Mouse (Mus musculus) right cerebral cortex, adult 2 months (tissue): Measurements from ENCODE around the gene Wipf1.
A peak's percentile ranks its signal among the peaks of the same experiment; 100 is the strongest.
"Not testable (repeated sequence)": the region's sequence is repeated elsewhere in the genome, so short reads cannot be mapped to it uniquely, and the experiment has no call there.

ENCODE experiments used
- DNase-seq, 2 experiments: peaks; one replicate each; pipeline ENCODE4 v3.0.0; 2021 to 2022; ENCODE audit warnings: low spot score in 2 of 2

Wipf1 gene

GRCm38 (mm10) chr2:73529356-73530330 lies at the start of gene Wipf1:
TSS of gene Wipf1 (minus strand) at chr2:73529734.
- DNase-seq, result peak; percentile 51 to 67

- DNase-seq, result no peak
Measured at GRCm38 (mm10) chr2:73579168-73579567, 49.6 kb upstream of the Wipf1 start.

GRCm38 (mm10) chr2:73574418-73574817 lies 44.9 kb upstream of the Wipf1 start:
- DNase-seq, result no peak

- DNase-seq, result no peak
Measured at GRCm38 (mm10) chr2:73573556-73573955, 44.0 kb upstream of the Wipf1 start.

- DNase-seq, result peak; percentile 89 to 90
Measured at GRCm38 (mm10) chr2:73572539-73573372, 43.2 kb upstream of the Wipf1 start.

- no peak for DNase-seq
Measured at GRCm38 (mm10) chr2:73571901-73572300, 42.4 kb upstream of the Wipf1 start.

- no peak for DNase-seq
Measured at GRCm38 (mm10) chr2:73571304-73571703, 41.8 kb upstream of the Wipf1 start.

- DNase-seq, result peak; percentile 74 to 79
Measured at GRCm38 (mm10) chr2:73566989-73567605, 37.6 kb upstream of the Wipf1 start.

- DNase-seq, result no peak
Measured at GRCm38 (mm10) chr2:73566162-73566561, 36.6 kb upstream of the Wipf1 start.

- no peak for DNase-seq
Measured at GRCm38 (mm10) chr2:73563690-73564089, 34.2 kb upstream of the Wipf1 start.

GRCm38 (mm10) chr2:73562656-73563055 lies 33.1 kb upstream of the Wipf1 start:
- DNase-seq, result no peak

GRCm38 (mm10) chr2:73561665-73562063 lies 32.1 kb upstream of the Wipf1 start:
- peak in 1 of 2 experiments; percentile 43 for DNase-seq

GRCm38 (mm10) chr2:73560899-73561664 lies 31.5 kb upstream of the Wipf1 start:
- no peak for DNase-seq

- DNase-seq, result no peak
Measured at GRCm38 (mm10) chr2:73560445-73560844, 30.9 kb upstream of the Wipf1 start.

GRCm38 (mm10) chr2:73557956-73558355 lies 28.4 kb upstream of the Wipf1 start:
- DNase-seq, result no peak

GRCm38 (mm10) chr2:73557061-73557460 lies 27.5 kb upstream of the Wipf1 start:
- not testable (repeated sequence) for DNase-seq

- DNase-seq, result no peak
Measured at GRCm38 (mm10) chr2:73554389-73554788, 24.9 kb upstream of the Wipf1 start.

- no peak for DNase-seq
Measured at GRCm38 (mm10) chr2:73552926-73553325, 23.4 kb upstream of the Wipf1 start.

- DNase-seq, result peak; percentile 48 to 55
Measured at GRCm38 (mm10) chr2:73550725-73551124, 21.2 kb upstream of the Wipf1 start.

- no peak for DNase-seq
Measured at GRCm38 (mm10) chr2:73548542-73548941, 19.0 kb upstream of the Wipf1 start.

GRCm38 (mm10) chr2:73547256-73547655 lies 17.7 kb upstream of the Wipf1 start:
- DNase-seq, result no peak
